Mouse (Mus musculus) kidney, postnatal 36 days (tissue): Measurements from ENCODE around the gene Tmem139.

Experiments
- DNase-seq, 2 experiments: peaks; one replicate each; pipeline ENCODE4 v3.0.0; 2021 to 2022; ENCODE audit warnings: mixed read lengths in 2 of 2

The Tmem139 gene

DNA sequence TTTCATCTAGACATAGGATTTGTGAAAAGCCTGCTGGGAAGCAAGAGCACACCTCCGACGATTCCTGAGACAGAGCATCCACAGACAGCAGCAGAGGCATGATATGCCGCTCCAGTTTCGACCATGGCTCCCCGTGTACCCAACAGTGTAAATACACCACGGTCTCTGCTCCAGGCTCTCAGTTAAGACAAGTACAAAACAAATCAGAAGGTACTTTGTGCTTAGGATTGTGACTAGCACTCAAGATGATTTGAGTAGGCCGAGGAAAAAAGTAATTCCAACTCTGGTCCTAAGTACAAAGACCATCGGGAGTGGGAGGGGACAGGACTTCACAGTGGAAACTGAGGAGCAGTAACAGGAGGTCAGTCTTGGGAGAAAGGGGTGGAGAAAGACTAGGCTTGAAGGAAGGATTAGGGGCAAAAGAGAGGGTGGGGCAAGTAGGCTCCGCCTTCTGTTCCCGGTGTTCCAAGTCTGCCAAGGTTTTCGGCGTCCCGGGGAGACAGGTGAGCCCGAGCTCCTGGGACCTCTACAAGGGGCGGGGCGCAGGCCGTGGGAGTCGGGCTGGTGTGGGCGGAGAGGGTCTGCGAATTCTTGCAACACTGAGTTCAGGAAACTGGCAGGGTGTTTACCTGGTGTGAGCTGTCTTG lies at the start of gene Tmem139:
Gene Tmem139 (plus strand): TSS at position 447 of the 647 bp plus-strand sequence.
- peak; percentile 81 to 89 for DNase-seq

DNA sequence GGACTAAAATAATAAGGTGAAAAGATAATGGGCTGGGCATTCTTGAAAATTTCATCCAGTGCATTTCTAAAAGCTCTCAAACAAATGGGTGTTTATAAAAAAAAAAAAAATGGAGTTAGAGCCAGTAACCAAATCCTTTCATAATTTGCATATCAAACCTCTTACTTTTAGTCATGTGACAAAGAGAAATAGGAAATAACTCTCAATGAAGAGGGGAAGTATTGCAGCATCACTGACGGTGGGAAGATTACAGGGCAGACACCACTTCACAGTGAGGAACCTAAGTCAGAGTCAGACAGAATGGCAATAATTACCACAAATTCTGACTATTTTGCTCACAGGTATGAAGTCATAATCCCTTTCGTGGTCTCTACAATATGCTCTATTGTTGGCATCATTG lies 46.7 kb upstream of the Tmem139 start, which contains the start of gene Tas2r144:
Gene Tas2r144 (plus strand): TSS at position 301 of the 400 bp plus-strand sequence.
- no peak for DNase-seq

DNA sequence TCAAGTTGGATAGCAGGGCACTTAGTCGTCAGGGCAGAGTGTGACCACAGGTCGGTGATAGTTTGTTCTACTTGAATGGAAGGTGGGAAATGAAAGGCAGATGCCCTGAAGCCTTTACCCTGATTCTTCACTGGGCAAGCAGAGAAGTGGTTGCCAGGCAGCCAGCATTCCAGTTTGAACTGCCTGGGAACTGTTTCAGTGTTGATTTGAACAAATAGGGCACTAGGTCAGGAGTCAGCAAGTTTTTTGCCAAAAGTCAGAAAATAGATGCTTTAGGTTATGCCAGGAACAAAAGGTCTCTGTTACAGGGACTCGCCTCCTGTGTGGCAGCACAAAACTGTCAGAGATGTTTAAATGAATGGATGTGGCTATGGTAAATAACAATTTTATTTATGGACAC lies 39.5 kb upstream of the Tmem139 start:
- DNase-seq: peak; percentile 29 to 59

DNA sequence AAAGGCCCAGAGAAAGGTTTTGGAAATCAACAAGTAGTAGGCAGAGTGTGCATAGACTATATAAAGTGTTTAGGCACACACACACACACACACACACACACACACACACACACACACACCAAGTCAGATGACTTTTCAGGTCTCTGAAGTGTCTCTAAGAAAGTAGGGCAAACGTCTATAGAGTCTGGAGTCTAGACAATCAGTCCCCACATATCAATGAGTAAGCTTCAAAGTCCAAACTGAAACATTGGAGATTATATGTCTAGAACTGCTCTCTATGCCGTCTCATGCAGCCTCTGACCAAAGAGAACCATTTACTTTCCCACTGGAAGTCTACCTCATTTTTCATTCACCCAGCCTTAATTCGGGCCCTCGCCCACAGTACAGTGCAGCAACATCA lies 36.7 kb upstream of the Tmem139 start:
- no peak for DNase-seq

DNA sequence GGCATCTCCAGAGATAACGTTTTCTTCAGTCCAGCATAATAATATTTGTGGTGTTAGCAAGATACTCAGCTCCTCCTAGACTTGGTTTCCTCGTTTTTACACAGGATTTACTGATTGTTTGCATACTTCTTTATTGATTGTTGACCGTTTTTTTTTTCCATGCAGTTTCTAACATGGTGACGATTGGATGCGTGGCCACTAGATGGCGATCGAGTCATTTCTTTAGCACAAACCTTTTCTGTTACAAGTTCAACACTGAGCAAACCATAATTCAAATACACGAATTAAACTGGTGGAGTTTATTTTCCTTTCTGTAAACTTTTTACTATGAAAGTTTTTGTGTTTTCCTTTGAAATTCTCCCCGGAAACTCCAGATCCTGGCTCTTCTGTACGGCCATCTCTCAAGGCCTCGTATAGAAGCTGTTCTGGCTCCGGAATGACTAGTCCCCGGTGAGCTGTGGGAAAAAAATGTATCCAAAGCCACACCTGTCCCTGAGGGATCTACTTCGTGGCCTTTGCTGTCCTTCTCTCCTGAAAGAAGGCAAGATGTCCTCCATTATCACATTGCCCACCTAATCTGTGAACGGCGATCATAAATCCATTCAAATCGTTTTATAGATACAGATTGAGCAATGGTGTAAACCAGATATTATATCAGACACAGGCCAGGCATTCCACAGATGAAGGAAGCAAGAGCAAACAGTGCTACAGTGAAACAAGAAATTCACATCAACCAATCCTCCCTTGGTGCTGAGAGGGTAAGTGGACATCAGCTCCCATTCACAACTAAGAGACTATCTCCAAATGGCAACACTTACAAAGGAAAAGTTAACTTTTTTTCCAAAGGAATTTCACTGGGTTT lies 34.3 kb upstream of the Tmem139 start:
- peak; percentile 67 to 88 for DNase-seq

DNA sequence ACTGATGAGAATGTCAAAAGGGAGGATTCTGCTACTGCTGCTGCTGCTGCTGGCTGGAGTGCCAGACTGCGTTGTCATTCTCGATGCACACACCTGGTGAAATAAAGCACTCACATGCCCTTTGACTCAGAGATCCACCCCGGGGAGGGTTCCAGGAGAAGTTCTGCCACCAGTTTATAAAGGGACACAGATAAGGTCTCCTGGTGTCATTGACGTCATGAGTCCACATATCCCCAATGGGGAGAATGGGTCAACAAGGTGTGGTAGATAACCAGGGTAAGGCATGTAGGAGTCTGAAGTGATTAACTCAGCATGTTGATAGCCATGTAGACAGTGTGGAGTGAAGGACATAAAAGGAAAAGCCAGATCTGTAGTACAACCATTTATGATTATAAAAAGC lies 32.2 kb upstream of the Tmem139 start:
- DNase-seq: no peak

DNA sequence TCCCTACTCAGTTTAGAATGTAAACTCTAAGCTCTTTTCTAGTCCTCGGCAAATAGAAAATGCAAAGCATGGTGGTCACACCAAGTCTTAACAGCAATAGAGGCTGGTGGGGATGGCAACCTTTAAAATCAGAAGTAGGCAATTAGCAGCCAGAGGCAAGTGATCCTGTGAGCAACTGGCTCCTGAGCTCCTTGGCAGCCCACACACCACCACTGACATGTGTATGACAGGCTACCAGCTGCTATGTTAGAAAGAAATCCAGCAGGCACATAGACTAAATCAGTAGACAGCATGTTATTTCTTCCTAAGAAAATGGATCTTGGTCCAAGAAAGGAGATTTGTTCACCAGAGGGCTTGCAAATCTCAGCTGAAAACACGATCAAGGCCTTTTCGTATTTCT lies 30.6 kb upstream of the Tmem139 start:
- no peak for DNase-seq

DNA sequence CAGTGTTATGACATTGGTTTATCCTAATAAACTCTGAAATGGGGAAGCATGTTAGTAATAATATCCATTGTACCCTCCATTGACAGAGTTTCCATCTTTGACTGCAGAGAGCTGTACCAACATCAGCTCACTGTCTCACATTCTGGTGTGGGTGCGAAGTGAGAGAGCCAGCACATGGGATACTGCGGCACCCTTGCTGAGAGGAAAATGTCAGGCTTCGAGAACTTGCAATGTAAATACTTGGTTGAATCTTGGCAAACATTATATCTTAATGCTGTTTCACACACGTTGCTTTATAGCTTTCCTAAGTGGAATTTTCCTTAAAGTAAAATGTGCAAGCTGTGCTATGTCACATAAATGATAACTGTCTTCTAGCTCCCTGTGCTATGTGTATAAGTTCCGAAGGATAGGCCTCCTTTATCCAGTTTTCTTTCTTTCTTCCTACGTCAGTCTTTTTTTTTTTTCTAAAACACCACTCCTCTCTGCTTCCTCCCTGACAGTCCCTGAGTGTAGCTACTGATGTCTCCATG lies 24.4 kb upstream of the Tmem139 start:
- no peak for DNase-seq

DNA sequence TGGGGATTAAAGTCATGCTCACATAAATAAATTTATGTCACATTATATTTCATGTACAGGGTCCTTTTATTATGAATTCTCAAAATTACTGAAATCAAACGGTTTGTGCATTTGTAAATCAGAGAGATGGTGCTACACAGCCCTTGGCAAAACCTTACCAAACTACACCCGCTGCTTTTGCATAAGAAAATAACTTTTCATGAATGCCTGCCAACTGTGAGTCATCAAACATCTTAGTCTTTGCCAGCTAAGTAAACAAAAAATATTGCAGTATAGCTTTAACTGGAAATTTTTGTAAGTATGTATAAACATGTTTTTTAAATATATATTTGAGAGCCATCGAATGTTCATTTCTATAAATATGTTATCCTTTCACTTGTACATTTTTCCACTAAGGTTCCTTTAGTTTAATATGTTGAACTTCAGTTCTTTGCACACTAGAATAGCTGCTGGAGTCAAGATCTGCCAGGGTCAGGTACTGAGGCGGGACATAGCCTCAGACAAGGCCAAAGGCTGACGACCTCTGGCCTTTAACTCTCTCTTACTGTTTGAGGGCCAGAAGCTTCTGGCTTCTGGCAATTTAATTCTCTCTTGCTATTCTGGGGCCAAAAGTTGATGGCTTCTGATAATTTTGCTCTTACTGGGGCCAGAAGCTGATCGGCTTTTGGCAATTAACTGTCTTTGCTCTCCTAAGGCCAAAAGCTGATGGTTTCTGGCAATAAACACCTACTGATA lies 20.3 kb upstream of the Tmem139 start:
- DNase-seq: peak; percentile 21 to 33

DNA sequence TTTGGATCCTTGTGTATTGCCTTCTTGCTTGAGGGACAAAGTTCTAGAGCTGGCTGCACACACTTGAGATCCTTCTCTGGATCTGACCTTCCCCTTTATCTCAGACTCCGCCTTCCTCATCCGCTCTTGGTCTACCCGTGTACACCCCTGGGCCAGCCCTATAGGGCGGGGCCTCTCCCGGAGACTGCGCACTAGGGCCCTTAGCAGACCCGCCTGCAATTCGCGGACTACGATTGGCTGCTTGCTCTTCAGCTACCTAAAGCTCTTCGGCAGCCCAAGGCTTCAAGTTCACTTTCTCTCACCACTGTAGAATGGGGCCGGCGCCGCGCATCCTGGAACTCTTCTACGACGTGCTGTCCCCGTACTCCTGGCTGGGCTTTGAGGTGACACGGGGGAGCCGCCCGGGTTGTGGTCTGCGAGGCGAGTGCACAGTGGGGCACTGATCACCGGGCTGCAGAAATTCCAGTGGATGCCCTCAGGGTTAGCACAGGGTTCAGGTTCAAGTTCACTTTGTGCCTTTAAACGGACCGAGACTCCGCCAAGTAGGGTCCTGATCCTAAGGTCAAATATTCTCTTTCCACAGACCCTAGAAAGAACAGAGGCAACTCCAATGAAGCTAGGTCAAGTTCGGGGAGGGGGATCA lies 15.9 kb upstream of the Tmem139 start, which contains the start of gene Gstk1:
Gene Gstk1 (plus strand): TSS at position 225 of the 643 bp plus-strand sequence.
- peak; percentile 92 to 94 for DNase-seq

DNA sequence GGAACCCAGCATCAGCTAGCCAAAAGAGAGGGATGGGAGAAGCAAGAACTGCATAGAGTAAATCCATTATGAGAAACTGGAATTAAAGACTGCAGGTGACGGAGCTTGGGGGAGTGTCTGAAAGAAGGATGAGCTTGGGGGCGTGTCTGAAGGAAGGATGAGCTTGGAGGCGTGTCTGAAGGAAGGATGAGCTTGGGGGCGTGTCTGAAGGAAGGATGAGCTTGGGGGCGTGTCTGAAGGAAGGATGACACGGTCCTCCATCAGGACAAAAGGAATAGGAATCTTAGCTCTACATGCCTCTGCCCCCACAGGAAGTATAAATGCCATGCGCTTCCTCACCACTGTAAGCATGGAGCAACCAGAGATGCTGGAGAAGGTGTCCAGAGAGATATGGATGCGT lies 14.6 kb upstream of the Tmem139 start:
- peak; percentile 54 to 67 for DNase-seq

DNA sequence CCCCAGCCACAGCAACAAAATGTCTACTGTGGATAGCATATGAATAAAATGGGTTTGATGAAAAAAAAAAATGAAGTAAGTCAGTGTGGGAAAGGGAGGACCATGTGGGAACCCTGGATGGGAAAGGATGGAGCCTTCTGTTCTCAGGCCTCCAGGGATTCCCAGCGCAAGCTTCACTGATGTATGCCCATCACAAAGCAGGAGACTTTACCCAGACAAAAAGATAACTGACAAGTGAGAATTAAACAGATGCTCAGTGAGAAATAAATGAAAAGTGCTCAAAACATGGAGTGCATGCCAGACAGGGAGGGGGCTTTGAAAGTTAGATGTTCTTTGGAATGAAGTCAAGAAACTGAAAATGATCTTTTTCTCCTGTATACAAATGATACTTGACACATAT lies 13.8 kb upstream of the Tmem139 start:
- no peak for DNase-seq

DNA sequence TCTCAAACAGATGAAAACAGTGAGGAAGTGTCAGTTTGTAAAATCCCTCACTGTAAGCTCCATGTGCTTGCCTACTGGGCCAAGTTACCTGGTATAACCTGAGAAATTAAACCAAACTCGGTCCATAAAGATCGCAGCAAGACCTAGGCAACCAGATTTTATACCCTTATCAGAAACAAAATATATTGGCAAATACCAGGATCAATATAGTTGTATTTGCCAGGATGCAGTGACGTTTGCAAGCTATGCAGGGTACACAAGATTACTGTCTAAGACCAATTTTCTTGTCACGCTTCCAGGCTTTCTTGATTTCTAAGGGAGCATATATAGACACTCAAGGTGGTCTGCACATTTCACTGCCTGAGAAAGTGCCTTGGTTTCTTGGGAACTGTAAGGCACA lies 10.0 kb upstream of the Tmem139 start:
- no peak for DNase-seq

DNA sequence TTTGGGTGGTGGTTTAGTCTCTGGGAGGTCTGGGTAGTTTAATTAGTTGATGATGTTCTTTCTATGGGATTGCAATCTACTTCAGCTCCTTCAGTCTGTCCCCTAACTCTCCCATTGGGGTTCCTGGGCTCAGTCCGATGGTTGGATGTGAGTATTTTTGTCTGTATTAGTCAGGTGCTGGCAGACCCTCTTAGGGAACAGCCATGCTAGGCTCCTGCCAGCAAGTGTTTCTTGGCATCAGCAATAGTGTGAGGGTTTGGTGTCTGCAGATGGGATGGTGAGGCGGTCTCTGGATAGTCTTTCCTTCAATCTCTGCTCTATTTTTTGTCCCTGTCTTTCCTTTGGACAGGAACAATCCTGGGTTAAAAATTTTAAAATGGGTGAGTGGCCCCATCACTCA lies 8.7 kb upstream of the Tmem139 start:
- DNase-seq: no peak

DNA sequence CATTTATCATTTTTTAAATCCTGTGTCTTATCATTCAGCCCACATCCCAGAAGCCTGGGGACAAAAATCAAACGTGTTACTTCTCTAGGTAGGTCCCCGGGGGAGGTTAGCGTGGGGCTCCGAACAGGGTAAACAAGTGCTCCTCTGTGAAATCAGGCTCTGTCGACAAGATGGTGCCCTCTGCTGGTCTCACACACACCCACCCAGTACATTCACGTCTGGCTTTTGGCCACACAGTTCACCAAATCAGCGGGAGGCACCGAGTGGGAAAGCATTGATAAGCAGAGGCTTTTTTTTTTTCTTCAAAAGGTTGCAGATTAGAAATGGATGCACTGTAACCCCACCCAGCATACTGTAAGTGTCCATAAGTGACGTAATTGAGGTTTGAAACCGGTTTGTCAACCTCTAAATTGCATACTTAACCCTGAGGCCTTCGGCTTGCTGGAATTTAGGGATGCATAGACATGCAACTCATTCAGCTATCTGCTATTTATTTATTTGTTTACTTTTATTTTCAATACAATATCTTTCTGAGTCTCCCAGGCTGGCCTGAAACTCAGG lies 4.4 kb upstream of the Tmem139 start:
- DNase-seq: peak; percentile 78 to 86

DNA sequence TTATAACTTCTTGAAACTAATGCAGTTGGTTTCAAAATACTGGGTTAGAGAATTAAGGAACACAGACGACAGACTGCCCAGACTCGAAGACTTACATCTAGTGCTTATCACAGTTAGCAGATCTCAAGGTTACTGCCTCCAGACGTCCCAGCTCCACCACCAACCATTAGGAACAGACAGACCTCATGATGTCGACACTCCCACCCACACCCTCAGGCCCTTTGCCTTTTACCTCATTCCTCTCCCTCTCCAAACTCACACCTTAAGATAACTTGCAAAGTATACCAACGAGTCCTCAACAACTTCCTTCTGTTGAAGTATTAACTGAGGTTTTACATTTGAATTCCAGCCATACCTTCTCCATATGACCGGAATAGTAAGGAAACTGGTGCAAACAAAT lies 1.3 kb upstream of the Tmem139 start:
- DNase-seq: no peak

DNA sequence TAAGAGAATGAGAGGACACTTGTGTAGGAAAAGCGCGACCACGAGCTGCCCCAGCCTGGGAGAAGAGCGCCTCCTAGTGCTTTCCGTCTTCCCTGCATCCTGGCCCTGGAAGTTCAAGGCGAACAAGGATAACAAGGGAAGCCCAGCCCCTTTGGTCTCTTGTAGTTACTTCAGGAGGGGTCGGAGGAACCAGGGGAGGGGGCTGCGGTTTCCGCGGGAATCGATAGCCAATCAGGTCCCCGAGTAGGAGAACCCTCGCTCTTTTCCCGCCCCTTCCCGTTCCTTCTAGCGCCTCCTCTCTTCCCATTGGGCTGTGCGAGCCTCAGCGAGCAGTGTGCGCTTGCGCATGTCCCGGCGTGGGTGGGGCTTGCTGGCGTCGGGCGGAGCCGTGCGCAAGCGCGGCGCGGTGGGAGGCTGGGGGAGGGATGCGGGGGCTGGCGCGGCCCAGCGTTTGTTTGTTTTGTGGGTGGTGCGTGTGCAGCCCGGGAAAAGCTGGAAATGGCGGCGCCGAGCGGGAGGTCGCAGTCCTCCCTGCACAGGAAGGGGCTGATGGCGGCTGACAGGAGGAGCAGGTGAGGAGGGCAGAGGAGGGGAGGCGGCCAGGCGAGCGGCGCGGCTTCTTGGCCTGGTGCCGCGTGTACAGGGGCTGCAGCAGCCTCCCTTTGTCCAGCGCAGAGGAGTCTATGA lies 3.0 kb downstream of the Tmem139 start, which contains the start of gene Casp2:
Gene Casp2 (plus strand): TSS at position 360 of the 687 bp plus-strand sequence.
- DNase-seq: peak; percentile 99

DNA sequence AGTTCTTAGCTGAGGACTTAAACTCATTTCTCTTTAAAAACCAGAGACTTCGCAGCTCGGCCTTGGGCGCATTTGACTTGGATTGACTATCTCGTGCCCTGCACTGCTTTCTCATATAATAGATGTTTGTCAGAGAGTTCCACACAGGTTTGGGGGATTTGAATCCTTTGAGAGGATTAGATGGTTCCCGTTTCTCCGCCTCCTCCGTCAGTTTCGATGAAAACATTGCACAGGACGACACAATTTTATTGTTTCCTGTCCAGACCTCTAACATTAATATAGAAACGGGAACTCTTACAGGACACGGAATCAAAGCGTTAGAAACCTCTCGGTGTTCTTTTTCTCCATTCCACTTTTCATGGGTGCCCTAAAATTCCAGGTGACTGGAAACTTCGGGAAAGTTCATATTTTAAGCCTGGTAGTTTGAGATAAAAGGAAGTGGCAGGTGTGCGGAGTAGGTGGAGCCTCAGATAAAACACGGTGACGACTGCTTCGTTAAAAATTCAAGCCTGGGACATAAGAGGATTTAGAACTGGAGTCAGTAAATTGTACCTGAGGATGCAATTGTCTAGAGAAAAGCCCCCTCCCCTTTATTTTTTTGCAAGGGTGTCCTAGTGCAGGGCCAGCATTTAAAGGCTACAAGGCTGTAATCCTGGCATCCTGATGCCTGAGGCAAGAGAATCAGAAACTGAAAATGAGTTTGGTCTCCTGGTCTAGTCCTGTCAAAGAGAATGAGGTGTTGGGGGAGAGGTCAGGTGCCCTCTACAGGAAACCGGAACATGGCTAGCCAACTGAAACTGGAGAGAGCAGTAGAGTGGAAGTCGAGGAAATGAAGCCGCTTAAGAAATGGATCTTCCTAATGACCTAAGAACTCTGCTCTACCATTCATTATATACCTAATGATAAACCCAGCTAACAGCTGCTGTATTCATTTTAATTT lies 3.9 kb downstream of the Tmem139 start:
- DNase-seq: no peak

DNA sequence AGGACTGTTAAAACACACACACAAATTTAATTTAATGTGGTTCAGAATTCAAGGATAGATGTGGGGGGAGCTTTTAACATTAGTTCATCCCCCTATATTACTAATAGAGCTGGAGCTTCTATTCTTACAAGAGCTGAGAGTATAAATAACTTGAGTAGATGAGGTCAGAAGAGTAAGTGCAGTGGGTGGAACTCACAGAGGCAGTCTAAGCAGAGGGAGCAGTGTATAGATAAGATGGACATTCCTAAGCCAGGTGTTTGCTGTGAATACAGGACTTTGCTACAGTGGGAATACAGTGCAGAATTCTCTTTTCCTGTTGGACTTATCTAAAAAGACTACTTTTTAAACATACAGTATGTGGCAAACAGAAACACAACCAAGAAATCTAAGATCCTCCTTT lies 9.0 kb downstream of the Tmem139 start:
- no peak for DNase-seq

DNA sequence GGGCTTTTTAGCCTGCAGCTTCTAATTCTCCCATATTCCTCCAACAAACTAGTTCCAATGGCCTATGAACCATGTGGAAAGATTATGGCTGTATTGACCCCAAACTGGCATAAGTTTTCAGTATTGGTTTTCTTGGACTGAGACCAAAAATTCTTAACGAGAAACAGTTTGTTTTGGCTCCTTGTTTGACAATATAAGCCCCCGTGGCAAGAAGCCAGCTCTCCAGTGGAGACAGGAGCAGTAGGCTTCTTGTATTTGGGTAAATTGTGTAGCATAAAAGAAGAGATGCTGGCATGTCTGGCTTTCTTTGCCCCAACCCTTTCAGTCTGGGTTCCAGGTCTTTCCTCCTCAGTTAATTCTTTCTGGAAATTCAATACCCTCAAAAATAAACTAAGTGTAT lies 14.4 kb downstream of the Tmem139 start:
- DNase-seq: peak; percentile 11 to 47
